Mouse (Mus musculus) G1E (cell line): ENCODE results near the gene Cox7b2.

Source experiments
- CTCF ChIP-seq: IDR thresholded peaks from 2 replicates; pipeline ENCODE4 v1.5.1; 2012; ENCODE audit warnings: low read depth, low read length, inconsistent platforms, mixed read lengths
- GATA1 ChIP-seq: IDR thresholded peaks from 2 replicates; pipeline ENCODE4 v1.6.1; 2012; ENCODE audit warnings: borderline replicate concordance, low read length, inconsistent platforms, mixed read lengths
- POLR2AphosphoS5 ChIP-seq: IDR thresholded peaks from 2 replicates; pipeline ENCODE4 v1.6.1; 2012; ENCODE audit warnings: low read depth, low read length, inconsistent platforms; ENCODE audit not compliant: insufficient replicate concordance

GRCm38 (mm10) chr5:71595321-71595720 is 47.3 kb upstream of the Cox7b2 start:
- TF ChIP-seq CTCF = no peak
- no peak for TF ChIP-seq POLR2AphosphoS5
- no peak for TF ChIP-seq GATA1
